Mouse (Mus musculus) neutrophil, adult 59 days (primary cell): ENCODE data around the gene Minos1. TPM values are rescaled to one million over a fixed set of nuclear protein-coding genes. Genes with fewer than 3 reads are reported as not detected.

Experiments used
- total RNA-seq, 2 experiments: library from RNA; stranded (reverse); gene quantifications; 1 replicate in 1 of 2; 2 replicates in 1 of 2; pipeline ENCODE4 v1.2.4; 2023

Gene Minos1
- 100 to 1,000 TPM in 1 of 2 experiments, 10 to 100 TPM in 1; 99.5 to 120 TPM for total RNA-seq

DNA sequence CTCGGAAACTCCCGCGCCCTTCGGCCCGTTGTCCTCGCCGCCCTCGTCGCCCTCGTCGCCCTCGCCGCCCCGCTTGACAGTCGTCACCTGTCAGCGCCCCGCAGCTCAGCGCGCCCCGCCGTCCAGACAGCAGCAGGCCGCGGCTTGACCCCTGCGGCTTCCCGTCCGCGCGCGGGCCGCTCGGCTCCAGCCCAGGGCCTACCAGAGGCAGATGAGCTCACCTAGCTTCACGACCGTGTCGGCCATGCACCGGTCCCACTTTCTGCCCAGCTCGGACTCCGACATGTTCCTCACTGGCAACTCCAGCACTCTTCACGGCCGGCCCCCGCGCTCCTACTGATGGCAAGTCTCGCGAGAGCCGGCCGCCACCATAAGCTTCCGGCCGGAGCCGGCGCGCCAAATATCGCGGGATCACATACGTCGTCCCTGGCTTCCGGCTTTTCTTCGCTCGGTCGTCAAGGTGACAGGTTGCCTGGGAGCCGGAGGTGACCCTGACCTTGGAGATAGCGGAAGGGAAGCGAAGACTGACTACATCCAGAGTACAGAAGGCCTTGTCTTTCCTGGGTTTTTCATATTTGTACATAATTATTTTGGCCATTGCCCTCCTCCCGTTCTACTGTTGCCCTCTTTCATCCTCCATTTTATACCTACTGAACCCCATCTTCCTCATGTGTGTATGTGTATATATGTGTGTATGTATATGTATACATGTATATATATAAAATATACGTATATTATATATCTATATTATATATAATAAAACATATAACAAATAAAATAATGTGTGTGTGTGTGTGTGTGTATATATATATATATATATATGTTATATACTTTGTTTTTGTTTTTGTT, at the start of gene Minos1:
TSS of gene Minos1 (minus strand) at position 413 of the 849 bp plus-strand sequence.

DNA sequence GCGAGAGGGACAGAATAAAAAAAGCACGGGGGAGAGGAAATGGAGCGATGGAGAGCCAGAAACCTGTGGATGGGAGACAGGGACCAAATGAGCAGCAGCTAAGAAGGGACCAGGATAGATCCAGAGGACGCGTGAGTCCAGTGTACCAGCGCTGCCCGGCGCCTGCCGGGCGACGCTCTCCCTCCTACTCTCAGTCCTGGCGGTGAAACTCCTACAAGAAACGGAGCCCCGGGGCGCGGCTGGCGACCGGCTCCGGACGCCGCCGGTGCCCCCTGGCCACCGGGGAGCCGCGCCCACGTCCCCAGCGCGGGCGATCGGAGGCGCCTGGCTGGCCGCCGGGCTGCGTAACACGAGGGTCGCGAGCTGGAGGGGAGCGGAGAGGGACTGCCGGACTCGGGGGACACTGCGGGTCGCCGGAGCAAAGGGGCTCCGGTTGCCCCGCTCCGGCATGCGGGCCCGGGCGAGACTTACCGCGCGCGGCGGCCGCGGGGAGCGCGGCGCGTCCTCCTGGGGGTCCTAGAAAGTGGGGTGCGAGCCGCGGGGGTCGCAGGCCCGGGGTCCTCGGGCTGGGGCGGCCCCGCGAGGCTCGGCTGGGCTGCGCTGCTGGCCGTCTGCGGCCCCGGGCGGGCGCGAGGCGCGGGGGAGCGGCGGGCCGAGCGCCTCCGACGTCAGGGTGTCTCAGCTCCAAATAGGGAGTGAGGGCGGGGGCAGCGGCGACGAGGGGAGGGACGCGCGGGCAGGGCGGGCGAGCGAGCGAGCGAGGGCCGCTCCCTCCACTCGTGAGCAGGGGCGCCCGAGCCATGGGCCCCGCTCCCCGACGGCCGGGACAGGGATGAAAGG, 38.3 kb downstream of the Minos1 start, which contains the start of gene Nbl1:
TSS of gene Nbl1 (minus strand) at position 638 of the 840 bp plus-strand sequence.

DNA sequence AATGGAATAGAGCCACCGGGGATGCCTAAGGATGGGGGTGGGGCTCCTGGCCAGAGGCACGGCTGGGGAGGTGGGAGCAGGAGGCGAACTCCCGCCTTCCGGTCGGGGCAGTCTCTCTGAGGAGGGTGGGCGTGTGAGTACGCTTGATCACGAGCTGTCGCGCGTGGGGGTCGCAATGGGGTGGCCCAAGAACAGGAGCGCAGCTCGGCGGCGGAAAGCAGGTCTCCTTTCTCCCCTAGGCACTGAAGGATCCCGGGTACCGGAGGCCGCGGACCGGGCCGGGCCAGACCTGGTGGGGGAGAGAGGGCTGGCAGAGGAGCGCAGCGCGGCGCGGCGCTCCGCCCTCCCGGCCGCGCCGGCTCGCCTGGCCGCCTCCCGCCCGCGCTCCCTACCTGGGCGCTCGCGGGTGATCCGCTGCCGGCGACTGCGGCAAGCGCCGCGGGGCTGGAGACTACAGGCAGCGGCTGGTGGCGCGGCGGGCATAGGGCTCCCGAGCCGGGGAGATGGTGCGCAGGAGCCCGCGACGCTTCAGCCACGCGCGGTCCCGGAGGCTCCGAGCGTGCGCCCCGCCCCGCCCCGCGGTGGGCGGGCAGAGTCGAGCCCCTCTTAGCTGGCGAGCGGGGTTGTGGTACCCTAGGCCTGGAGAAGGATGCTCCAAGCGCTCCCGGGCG, 55.7 kb downstream of the Minos1 start, which contains the start of gene Htr6:
TSS of gene Htr6 (minus strand) at position 530 of the 671 bp plus-strand sequence.

Other genes starting within 250 kb of the Minos1 start
- 10 to 100 TPM; 22.1 to 23.8 TPM for gene Otud3, start 217.2 kb downstream of the Minos1 start, total RNA-seq
- not detected for gene Rnf186, start 164.0 kb downstream of the Minos1 start, total RNA-seq
- 10 to 100 TPM; 11.5 to 13.3 TPM for gene Tmco4, start 158.2 kb downstream of the Minos1 start, total RNA-seq
- not detected for gene Htr6, start 55.5 kb downstream of the Minos1 start, total RNA-seq
- under 1 TPM in 1 of 2 experiments, not detected in 1; 0.31 TPM for gene Nbl1, start 38.1 kb downstream of the Minos1 start, total RNA-seq
- 100 to 1,000 TPM; 540 to 564 TPM for gene Capzb, start 61.8 kb upstream of the Minos1 start, total RNA-seq
- gene Pqlc2, start 179.6 kb upstream of the Minos1 start, total RNA-seq = 1 to 10 TPM; 4.8 to 7.8 TPM
- 1 to 10 TPM; 3.5 to 5.9 TPM for gene Akr7a5, start 179.6 kb upstream of the Minos1 start, total RNA-seq
- 10 to 100 TPM; 33.6 to 35.1 TPM for gene Mrto4, start 221.5 kb upstream of the Minos1 start, total RNA-seq
- gene Emc1, start 221.5 kb upstream of the Minos1 start, total RNA-seq = 10 to 100 TPM; 21.2 to 21.5 TPM
- 100 to 1,000 TPM; 147 to 151 TPM for gene Ubr4, start 221.5 kb upstream of the Minos1 start, total RNA-seq